Mouse (Mus musculus): ENCODE results near the gene Dop1b.

The Dop1b gene

DNA sequence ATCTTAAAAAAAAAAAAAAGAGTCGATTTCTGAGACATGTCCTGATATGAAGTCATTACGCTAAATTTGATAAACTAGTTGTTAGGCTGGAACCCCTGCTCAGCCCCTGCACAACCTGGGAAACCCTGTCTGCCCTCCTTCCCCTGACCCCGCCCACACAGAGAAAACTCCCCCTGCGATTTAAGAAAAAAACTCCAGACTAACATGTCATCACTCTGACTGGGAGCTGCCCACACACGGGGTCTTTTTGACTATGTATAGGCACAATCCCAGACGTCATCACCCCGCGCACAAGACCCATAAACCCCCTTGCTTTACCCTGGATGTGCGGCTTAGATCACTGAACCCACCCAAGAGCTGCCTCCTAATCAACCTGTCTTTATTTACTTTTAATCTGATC, 118.4 kb downstream of the Dop1b start:
- DNase-seq (ENCODE audit: low spot score), result no peak

DNA sequence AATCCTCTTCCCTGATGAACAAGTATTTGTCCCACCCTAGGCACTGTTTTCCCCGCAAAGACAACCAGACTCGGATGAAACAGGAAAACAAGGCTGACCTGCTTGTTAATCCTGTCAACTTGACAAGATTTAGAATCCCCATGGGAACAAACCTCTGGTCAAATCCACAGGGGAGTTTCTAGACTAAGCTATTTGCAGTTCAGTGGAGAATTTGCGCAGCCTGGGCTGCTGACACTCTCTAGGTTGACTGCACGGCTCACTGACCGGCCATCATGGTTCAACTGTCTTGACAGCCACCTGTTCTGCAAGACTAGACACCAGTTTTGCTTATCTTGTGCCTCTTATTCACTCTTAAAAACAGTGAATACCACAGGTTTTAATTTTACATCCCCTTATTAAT, 119.2 kb downstream of the Dop1b start:
- no peak for DNase-seq (ENCODE audit: low spot score)

DNA sequence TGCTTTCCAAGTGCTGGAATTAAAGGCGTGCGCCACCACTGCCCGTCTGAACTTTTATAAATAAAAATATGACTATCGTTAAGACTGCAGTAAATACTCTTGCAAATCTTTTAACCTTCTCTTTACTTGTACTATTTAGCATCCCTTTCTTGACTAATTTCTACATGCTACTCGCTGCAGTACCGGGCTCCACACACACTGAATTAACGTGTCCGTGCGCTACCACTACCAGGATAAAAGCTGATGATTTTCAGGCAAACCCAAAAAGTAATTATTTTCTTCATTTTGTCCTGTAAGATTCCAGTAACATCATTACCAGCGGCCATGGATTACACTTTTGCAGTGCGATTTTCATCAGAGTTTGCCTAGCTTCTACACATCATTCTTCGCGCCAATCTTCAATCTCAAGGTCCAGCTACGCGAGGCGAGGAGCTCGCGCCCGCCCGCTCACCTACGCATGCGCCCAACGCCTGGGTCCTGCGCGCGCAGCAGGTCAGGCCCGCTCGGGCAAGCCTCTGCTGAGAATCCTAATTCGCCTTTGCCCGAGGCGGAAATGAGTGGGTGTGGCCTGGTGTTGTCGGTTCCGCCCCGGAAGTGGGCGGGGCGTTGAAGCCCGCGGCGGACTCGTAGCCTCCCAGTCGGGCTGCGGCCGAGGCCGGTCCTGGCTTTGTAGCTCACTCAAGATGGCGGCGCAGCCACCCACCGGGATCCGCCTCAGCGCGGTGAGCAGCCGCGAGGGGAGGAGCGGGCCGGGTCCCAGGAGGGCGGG, 120.1 kb downstream of the Dop1b start, which contains the start of gene Morc3:
Morc3 (plus strand) TSS at position 495 of the 769 bp plus-strand sequence.
- DNase-seq (ENCODE audit: low spot score), result peak; percentile 98

DNA sequence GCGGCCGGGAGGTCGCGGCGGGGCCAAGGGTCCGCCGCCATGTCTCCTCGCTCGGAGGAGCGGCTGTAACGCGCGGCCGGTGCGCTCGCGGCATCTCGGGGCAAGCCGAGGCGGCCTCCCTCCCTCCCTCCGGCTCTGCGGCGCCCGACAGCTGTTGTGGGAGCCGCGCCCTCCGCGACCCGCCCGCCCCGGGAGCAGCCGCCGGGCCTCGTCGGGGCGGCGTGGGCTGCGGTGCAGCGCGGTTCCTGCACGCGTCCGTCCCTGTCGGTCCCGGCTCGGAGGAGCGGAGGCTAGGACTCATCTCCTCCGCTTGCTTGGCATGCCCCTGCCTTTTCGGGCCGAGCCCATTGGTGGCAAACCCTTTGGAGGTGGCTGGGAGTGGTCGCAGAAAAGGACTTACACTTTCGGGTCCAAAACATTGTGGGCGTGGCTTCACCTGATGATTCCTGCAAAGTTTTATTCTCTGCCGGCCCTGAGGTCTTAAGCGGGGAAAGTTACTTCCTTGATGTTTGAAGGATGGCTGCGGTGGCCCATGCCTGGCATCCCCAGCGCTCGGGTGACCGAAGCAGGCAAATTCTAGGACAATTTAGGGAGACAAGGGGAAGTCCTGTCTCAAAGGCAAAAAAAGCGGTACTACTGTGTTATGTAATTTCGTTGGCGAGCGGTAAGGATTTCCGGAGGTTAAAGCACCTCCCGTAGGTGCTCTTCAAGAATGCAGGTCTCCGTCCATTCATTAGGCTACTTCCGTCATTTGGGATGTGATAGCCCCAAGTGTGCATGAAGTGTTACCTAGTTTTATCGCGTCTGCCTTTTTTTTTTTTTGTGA, 121.0 kb downstream of the Dop1b start:
- DNase-seq (ENCODE audit: low spot score), result no peak

DNA sequence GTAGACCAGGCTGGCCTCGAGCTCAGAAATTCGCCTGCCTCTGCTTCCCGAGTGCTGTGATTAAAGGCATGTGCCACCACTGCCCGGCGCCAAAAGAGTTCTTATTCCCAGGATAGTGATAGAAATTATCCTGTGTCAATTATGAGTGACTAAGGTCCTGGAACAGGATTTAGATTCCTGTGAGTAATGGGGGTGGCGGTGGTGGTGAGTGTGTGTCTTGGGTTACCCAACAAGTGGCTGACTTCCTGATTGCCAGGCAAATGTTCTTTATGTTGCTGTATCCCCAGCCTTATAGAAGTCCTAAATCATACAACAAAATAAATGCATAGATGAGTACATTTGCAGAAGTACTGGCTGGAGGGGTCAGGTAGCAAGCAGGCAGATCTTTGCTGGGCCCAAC, 121.8 kb downstream of the Dop1b start:
- DNase-seq (ENCODE audit: low spot score), result no peak

DNA sequence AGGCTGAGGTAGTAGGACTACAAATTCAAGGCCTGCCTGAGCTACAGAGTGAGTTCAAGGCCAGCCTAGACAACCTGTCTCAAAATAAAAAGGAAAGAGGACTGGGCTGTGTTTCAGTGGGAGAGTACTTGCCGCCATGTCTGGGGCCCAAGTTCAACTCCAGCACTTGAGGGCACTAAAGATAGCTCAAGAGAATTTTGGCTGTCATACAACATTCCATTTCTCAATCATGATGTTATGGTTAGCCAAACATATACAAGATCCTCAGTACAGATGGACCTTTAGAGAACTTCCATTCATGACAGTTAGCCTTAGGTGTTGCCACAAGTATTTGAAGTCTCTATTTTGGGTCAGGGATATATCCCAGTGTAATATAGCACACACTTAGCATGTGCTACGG, 122.4 kb downstream of the Dop1b start:
- no peak for DNase-seq (ENCODE audit: low spot score)

DNA sequence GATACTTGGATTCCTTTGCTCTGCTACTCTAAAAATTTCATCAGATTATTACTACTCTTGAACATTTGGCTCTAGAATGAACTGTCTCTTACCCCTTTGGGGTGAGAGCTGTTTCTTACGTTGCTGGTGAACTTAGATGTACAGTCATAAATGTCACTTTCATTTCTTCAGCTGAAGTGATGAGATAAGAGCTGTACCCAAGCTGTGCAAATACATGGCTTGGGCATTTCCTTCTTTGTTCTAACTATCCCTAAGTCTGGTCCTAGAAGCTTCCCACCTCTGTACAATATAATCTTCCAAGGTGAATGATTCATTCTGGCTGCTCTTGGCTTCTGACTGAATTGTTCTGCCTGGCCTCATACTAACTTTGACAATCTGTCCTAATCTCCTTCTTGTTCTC, 127.3 kb downstream of the Dop1b start:
- no peak for DNase-seq (ENCODE audit: low spot score)

DNA sequence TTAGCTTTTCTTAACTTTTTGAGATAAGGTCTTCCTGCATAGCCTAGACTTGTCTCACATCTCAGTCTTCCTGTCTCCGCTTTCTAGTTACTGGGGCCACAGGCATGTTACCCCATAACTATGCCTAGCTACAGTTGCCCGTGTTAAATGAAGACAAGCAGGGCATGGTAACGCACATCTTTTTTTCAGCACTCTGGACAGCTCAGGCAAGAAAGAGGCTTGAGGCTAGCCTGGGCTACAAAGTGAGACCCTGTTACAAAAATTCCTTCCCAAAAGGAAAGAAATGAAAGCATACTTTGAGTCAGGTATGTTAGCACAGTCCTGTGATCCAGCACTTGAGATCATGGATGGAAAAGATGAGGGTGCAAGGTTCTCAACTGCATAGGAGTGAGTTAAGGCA, 138.8 kb downstream of the Dop1b start:
- no peak for DNase-seq (ENCODE audit: low spot score)

DNA sequence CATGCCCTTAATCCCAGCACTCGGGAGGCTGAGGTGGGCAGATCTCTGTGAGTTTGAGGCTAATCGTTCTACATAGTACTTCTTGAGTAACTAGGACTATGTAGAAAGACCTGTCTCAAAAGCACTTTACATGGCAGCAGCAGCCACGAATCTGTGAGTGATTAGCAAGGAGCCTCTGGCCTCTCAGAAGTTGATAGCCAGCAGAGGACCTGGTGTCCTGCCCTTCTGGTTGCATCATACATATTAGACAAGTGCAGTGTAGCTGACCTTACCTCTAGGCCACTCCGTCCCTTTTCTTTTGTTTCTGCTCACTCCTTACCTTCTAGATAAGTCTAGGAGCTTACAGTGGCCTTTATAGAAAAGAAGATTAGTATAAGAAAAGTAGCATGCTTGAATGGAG, 148.3 kb downstream of the Dop1b start:
- no peak for DNase-seq (ENCODE audit: low spot score)

All from layer of hippocampus, adult 9-10 months (tissue).